Mouse (Mus musculus) kidney, postnatal 4 days (tissue): Measurements from ENCODE around the gene Paf1.

Experiments used
- DNase-seq, 2 experiments: peaks; one replicate each; pipeline ENCODE4 v3.0.0; 2021; ENCODE audit warnings: mixed read lengths in 2 of 2

The Paf1 gene

GRCm38 (mm10) chr7:28371514-28371989 lies 21.2 kb upstream of the Paf1 start:
- DNase-seq: peak; percentile 83 to 89

- DNase-seq: peak; percentile 98 to 99
These were observed 20.3 kb upstream of the Paf1 start, which contains the start of gene Plekhg2 for GRCm38 (mm10) chr7:28372251-28373108. Gene Plekhg2, minus strand, starts transcription at chr7:28372599.

GRCm38 (mm10) chr7:28373131-28373581 lies 19.6 kb upstream of the Paf1 start:
- peak; percentile 84 to 89 for DNase-seq

DNA sequence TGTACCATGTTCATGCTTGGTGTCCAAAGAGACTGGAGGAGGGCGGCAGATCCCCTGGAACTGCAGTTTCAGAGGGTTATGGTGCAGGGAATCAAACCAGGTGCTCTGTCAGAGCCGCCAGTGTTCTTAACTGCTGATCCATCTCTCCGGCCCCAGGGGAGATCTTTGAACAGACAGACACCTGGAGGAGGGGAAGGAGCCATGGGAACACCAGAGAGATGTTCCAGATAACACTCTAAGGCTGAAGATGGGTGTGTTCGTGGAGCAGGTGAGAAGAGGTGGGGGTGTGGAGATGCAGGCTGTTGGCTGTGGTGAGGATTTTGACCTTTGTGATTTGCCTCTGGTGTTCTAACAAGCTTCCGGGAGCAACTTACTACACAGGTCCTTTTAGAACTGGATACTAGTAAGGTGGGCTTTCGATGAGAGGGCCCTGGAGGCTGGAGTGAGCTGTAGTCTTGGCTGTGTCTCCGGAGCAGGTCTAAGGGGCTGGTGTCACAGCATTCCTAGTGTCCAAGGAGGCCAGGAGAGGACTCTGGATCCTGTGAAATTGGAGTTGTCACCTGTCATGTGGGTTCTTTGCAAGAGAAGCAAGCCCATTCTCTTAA lies 18.8 kb upstream of the Paf1 start:
- no peak for DNase-seq

DNA sequence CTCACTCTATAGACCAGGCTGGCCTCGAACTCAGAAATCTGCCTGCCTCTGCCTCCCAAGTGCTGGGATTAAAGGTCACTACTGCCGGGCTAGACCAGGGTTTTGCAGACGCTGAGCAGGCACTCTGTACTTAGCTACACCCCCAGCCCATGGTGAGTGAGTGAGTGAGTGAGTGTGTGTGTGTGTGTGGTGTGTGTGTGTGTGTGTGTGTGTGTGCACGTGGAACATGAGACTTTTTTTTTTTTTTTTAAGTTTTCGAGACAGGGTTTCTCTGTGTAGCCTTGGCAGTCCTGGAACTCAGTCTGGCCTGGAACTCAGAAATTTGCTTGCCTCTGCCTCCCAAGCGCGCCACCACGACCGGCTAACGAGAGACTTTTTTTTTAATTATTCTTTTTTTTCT lies 18.1 kb upstream of the Paf1 start:
- DNase-seq: peak in 1 of 2 experiments; percentile 30

- DNase-seq: peak; percentile 93 to 96
These were observed 17.4 kb upstream of the Paf1 start for GRCm38 (mm10) chr7:28375176-28375921.

- peak; percentile 83 to 89 for DNase-seq
These were observed 16.6 kb upstream of the Paf1 start for GRCm38 (mm10) chr7:28376011-28376771.

DNA sequence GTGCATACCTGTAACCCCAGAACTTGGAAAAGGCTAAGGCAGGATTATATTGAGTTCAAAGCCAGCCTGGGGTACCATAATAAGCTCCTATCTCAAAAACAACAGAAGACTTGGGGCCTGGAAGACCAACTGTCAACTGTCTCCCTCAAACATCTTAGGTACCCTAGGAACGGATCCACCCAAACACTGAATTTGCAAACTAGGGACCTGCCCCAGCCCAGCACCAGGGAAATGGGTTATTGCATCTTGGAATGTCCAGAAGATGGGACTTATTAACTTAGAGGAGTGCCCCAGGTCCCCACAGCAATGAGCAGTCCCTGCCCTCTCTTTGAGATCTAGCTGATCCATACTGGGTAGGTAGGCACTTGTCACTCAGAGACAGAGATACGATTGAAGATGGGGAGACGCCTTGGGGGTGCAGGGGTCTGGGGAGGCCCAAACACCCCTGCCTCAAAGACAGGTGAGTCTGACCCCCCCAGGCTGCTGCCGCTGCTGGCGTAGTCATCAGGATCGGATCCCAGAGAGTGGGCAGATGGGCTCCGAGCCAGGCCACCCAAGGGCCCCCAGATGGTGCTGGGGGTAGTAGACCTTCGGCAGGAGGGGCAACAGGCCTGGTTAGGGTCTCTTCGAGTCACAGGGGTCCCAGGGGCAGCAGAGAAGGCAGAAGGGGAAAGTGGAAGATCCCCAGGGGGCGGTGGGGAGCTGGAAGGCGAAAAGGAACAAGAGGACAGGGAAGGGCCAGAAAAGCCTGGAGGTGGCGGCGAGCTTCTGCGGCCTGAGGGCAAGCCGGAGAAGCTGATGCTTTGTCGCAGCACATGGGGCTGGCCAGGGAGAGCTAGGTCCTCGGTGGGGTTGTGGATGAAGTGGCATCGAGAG lies 15.3 kb upstream of the Paf1 start:
- peak; percentile 35 to 57 for DNase-seq

- DNase-seq: peak; percentile 69 to 82
These were observed 14.6 kb upstream of the Paf1 start for GRCm38 (mm10) chr7:28378066-28378690.

DNA sequence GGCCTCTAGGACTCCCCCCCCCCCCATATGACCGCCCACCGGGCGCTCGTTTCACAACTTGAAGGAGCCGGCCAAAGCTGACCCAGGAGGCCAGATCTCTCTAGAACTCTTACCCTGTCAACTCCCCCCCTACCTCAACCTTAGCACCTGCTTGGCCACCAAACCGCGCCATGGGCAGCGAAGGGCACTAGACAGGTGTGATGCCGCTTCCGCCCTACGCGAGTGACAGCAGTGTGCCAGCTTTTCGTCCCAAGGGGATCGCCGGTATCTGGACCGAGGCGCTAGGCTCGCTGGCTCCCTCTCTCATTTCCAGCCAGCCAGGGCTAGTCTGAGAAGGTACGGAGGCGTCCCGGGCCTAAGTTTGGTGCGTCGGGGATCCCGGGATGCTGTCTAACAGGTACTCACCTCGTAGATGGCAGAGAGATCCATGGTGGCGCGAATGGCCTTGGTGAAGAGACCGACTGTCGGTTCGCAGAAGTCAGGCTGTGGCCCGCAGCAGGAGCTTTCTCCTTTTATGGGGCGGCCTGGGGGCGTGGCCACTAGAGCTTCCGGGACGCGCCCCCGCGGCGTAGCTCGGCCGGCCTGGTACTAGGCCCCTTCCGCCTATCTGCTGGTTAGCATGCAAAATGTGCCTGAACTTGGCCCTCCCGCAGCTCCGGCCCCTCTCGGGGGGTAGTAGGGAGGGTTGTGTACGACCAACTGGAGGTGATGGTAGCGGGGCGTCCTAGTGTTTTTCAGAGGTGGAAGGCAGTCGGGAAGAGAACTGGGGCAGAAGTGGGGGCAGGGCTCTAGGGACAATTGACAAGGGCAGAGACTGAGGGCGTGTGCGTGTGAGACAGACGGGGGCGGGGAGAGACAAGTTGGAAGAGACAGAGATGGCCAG lies 13.7 kb upstream of the Paf1 start:
- peak; percentile 98 for DNase-seq

DNA sequence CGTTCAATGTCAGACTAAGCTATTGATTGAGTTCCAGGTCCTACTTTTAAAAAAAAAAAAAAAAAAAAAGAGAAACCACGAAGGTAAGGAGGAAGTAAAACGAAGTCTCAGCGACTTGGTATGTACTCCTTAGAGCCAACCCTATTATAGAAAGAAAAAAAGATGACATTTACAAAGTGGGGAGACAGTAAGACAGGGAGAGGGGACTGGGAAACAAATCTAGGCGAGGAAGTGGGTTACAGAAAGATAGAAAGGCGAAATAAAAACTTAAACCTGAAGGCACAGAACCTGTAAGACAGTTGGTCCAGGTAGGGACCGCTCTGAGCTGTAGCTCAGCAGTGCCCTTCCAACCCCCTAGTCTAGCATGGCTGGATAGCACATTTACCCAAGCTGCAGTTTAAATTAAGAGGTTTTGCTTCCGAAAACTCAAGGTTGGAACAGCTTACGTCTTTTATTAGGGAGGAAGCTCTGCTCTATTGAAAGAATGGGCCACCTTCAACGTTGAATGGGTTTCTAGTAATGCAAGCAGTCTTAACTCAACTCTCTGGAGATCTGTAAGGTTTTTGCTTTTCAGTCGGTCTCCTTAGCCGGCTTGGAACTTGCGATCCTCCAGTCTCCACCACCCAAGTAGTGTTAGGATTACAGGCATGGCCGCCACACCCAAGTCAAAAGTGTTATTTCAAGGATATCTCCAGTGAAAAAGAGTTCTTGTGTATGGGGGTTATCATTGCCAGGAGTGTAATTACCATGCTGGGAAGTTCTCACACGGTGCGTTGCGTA lies 12.3 kb upstream of the Paf1 start, which contains the start of gene Zfp36:
TSS of gene Zfp36 (minus strand) at position 17 of the 780 bp plus-strand sequence.
- no peak for DNase-seq

GRCm38 (mm10) chr7:28381017-28381790 lies 11.5 kb upstream of the Paf1 start:
- DNase-seq: peak; percentile 77 to 86

- DNase-seq: peak; percentile 91 to 95
These were observed 10.8 kb upstream of the Paf1 start for GRCm38 (mm10) chr7:28381938-28382337.

DNA sequence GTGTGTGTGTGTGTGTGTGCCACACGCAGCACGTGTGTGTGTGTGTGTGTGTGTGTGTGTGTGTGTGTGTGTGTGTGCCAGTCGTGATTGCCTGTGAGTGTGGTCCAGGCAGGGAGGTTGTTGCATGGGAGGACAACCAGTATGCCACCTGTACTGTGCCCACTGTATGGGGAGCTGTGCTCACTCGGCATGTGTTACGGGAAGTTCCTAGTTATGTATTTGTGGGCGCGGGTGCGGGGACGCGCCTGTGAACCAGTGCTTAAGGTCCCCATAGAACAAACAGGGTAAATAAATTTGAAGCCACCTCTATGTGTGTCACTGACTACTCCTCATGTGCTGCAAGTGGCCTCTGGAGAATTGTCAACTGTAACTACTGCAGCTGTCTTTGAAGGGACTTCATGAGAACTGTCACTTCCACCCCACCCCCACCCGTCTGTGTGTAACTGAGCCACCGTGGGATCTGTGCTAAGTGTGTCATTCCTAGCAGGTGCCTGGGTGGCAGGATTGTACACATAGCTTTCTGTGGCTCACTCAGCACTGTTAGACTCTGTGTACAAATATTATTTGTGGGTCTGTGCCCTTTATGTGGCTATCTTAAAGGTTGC lies 10.3 kb upstream of the Paf1 start:
- no peak for DNase-seq

- DNase-seq: peak; percentile 38 to 63
These were observed 9.8 kb upstream of the Paf1 start for GRCm38 (mm10) chr7:28382981-28383396.

DNA sequence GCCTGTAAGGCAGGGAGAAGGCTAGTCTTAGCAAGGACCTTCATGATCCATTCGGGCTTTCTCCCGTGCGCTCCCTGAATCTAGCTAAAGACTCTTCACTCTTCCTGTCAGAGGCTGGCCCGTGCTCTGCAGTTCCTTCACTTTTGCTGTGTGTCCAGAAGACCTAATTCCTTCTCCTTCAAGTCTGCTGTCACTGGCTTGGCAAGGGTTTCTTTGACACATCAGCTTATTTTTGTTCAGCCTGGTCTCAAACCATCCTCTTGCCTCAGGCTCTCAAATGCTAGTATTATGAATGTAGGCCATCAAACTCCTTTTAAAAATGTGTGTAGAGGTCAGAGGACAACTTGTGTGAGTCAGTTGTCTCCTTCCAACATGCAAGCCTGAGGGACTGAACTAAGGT lies 9.1 kb upstream of the Paf1 start:
- DNase-seq: no peak

DNA sequence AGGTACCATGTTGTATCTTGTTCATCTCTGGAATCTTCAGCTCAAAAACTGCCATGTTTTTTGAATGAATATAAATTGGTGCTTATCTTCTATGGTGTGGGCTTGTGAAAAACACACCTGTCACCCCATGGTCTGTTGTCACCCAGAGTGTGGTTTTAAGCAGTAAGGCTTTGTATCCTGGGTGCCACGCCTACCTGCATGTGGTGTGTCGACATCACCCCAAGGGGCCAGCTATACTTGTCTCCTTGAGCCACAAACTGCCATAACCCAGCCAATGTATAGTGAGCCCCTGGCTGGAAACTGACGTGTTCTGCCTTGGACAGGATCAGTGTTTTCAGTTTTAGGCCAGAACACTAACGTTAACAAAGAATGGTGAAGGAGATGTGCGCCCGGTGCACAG lies 8.6 kb upstream of the Paf1 start:
- no peak for DNase-seq

GRCm38 (mm10) chr7:28385196-28385595 lies 7.6 kb upstream of the Paf1 start:
- no peak for DNase-seq
